Mouse (Mus musculus): Measurements from ENCODE around the gene Prr5. TPM values are rescaled to one million over a fixed set of nuclear protein-coding genes. Genes with fewer than 3 reads are reported as not detected.
A peak's percentile ranks its signal among the peaks of the same experiment; 100 is the strongest.

Gene Prr5
- total and polyA plus RNA-seq, 2 experiments from 2014 or later = 34.2 to 36.6 TPM

GRCm38 (mm10) chr15:84670657-84671055, 1.2 kb downstream of the Prr5 start:
- no peak for DNase-seq (ENCODE audit: low spot score)
- Histone ChIP-seq H3K9ac (replicated peaks; ENCODE audit: low read length) (no peak overlapping the region; the same call in 1 of the 2 replicates), H3K27ac (peak overlapping the region; percentile 46; the same call in 1 of the 2 replicates), H3K4me3 (ENCODE audit: low read length) (no peak overlapping the region), H3K27me3 (ENCODE audit: insufficient read depth, low read length) (no peaks in the 10 kb centered on the region), H3K36me3 (ENCODE audit: insufficient read depth, low read length) (no peaks in the 10 kb centered on the region), H3K4me2 (ENCODE audit: low read depth, low read length) (no peak overlapping the region), H3K9me3 (ENCODE audit: low read length) (no peaks in the 10 kb centered on the region), H3K4me1 (ENCODE audit: insufficient read depth, low read length) (peaks cover 12% of the 10 kb centered on the region)
- no peak for TF ChIP-seq CTCF (IDR thresholded peaks at IDR 0.05; ENCODE audit: low read depth)
- WGBS = 87% methylated on average over 4 of the region's 4 CpGs
- ATAC-seq = no peak

- DNase-seq (ENCODE audit: low spot score) (peak; percentile 74), ATAC-seq (peak; percentile 38; the same call in 1 of the 2 replicates)
- H3K4me2 ChIP-seq (ENCODE audit: low read depth, low read length) = no peak overlapping the region
- TF ChIP-seq CTCF (IDR thresholded peaks at IDR 0.05; ENCODE audit: low read depth) = peak; percentile 57
- no peaks in the 10 kb centered on the region for H3K9me3 ChIP-seq (ENCODE audit: low read length)
- H3K27me3 ChIP-seq (ENCODE audit: insufficient read depth, low read length) = no peaks in the 10 kb centered on the region
- H3K4me3 ChIP-seq (ENCODE audit: low read length) = no peak overlapping the region
- no peaks in the 10 kb centered on the region for H3K36me3 ChIP-seq (ENCODE audit: insufficient read depth, low read length)
- peaks cover 4% of the 10 kb centered on the region for H3K4me1 ChIP-seq (ENCODE audit: insufficient read depth, low read length)
- H3K27ac ChIP-seq = no peak overlapping the region
- H3K9ac ChIP-seq (replicated peaks; ENCODE audit: low read length) = no peak overlapping the region
- 39% methylated on average over 9 of the region's 9 CpGs for WGBS
Measured at GRCm38 (mm10) chr15:84671401-84672307, 2.2 kb downstream of the Prr5 start.

DNA sequence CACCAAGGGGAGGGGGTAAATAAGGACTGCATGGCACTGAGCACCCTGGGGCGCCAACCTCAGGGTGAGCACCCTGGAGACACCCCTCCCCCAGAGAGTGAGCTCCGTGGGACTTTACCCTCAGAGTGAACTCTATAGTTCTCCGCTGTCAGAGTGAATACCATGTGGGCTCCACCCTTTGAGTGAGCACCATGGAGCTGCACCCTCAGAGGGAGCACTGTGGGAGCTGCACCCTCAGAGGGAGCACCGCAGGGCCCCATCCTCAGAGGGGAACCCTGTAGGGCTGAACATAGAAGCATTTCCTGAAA, 2.8 kb downstream of the Prr5 start:
- DNase-seq (ENCODE audit: low spot score) (no peak), ATAC-seq (no peak)
- WGBS = 74% methylated on average over 4 of the region's 4 CpGs
- Histone ChIP-seq H3K4me3 (ENCODE audit: low read length) (no peak overlapping the region), H3K27ac (no peak overlapping the region), H3K36me3 (ENCODE audit: insufficient read depth, low read length) (no peaks in the 10 kb centered on the region), H3K9ac (replicated peaks; ENCODE audit: low read length) (no peak overlapping the region), H3K4me1 (ENCODE audit: insufficient read depth, low read length) (peaks cover 4% of the 10 kb centered on the region), H3K9me3 (ENCODE audit: low read length) (no peaks in the 10 kb centered on the region), H3K27me3 (ENCODE audit: insufficient read depth, low read length) (no peaks in the 10 kb centered on the region), H3K4me2 (ENCODE audit: low read depth, low read length) (no peak overlapping the region)
- no peak for TF ChIP-seq CTCF (IDR thresholded peaks at IDR 0.05; ENCODE audit: low read depth)

DNA sequence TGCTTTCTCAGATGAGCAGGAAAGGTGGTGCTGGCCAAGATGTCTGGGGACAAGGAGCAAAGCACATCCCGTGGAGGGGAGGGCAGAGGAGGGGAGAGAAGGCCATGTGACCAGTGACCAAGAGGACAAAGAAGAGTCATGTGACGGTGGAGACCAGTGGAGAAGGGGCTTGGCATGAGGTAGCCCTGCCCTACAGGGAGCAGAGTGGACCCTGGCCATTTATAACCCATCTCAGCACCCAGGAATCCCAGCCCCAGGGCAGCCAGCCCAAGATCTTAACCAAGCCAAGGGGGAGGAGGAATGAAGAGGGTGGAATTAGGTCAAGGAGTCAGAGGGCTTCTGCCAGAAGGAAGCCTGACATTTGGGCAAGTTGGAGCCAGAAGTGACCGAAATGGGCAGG, 3.2 kb downstream of the Prr5 start:
- no peaks in the 10 kb centered on the region for H3K27me3 ChIP-seq (ENCODE audit: insufficient read depth, low read length)
- ATAC-seq (no peak), DNase-seq (ENCODE audit: low spot score) (no peak)
- no peak overlapping the region for H3K4me3 ChIP-seq (ENCODE audit: low read length)
- no peak for TF ChIP-seq CTCF (IDR thresholded peaks at IDR 0.05; ENCODE audit: low read depth)
- no peaks in the 10 kb centered on the region for H3K9me3 ChIP-seq (ENCODE audit: low read length)
- H3K36me3 ChIP-seq (ENCODE audit: insufficient read depth, low read length) = no peaks in the 10 kb centered on the region
- WGBS = 61% methylated on average over 3 of the region's 3 CpGs
- peaks cover 4% of the 10 kb centered on the region for H3K4me1 ChIP-seq (ENCODE audit: insufficient read depth, low read length)
- no peak overlapping the region for H3K9ac ChIP-seq (replicated peaks; ENCODE audit: low read length)
- no peak overlapping the region for H3K27ac ChIP-seq
- H3K4me2 ChIP-seq (ENCODE audit: low read depth, low read length) = no peak overlapping the region

DNA sequence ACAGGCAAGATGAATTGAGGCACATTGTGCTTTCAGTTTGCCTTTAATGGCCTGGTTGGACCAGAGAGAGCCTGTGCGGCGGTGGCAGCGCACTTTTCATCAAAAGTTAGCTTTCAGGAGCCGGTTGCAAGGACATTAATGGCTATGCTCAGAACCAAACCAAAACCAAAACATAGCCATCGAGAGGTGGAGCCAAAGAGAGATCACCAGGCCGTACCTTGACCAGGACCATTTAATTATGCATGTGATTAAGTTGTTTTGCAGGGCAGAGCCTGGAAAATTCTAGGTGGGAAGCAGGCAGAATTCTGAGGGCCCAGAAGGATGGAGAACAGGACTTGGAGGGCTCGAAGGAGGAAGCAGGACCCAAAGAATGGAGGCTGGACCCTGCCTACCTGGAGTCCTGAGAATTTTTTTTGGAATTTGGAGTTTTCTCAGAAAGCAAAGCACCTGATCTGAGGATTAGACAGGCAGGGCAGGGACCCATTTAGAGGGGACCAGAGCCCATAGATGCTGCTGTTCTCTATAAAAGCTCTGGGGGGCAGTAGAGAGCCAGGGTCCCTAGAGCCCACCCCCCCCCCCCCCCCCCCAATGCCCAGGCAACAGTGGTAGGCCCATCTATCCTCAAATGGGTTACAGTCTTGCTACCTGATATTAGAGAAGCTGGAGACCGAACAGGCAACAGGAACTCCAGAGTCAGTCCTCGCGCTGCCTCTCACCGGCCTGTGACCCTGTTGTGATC, 5.1 kb downstream of the Prr5 start:
- no peak for DNase-seq (ENCODE audit: low spot score)
- 80% methylated on average over 11 of the region's 11 CpGs for WGBS
- TF ChIP-seq CTCF (IDR thresholded peaks at IDR 0.05; ENCODE audit: low read depth) = peak; percentile 20; the same call in 1 of the 2 replicates
- Histone ChIP-seq H3K36me3 (ENCODE audit: insufficient read depth, low read length) (no peaks in the 10 kb centered on the region), H3K9ac (replicated peaks; ENCODE audit: low read length) (no peak overlapping the region), H3K27ac (no peak overlapping the region), H3K4me2 (ENCODE audit: low read depth, low read length) (no peak overlapping the region), H3K4me3 (ENCODE audit: low read length) (no peak overlapping the region), H3K4me1 (ENCODE audit: insufficient read depth, low read length) (peaks cover under 1% of the 10 kb centered on the region), H3K9me3 (ENCODE audit: low read length) (no peaks in the 10 kb centered on the region), H3K27me3 (ENCODE audit: insufficient read depth, low read length) (no peaks in the 10 kb centered on the region)
- no peak for ATAC-seq

- peaks cover 2% of the 10 kb centered on the region for H3K4me1 ChIP-seq (ENCODE audit: insufficient read depth, low read length)
- 78% methylated on average over 8 of the region's 8 CpGs for WGBS
- DNase-seq (ENCODE audit: low spot score) (no peak), ATAC-seq (no peak)
- H3K4me3 ChIP-seq (ENCODE audit: low read length) = no peak overlapping the region
- 0 out of 2 replicates have a peak, but pooled peaks cover 1% of the 10 kb centered on the region for H3K27me3 ChIP-seq (ENCODE audit: insufficient read depth, low read length)
- no peaks in the 10 kb centered on the region for H3K36me3 ChIP-seq (ENCODE audit: insufficient read depth, low read length)
- no peak overlapping the region for H3K27ac ChIP-seq
- H3K9me3 ChIP-seq (ENCODE audit: low read length) = no peaks in the 10 kb centered on the region
- H3K9ac ChIP-seq (replicated peaks; ENCODE audit: low read length) = no peak overlapping the region
- H3K4me2 ChIP-seq (ENCODE audit: low read depth, low read length) = no peak overlapping the region
- no peak for TF ChIP-seq CTCF (IDR thresholded peaks at IDR 0.05; ENCODE audit: low read depth)
Measured at GRCm38 (mm10) chr15:84675317-84675716, 5.9 kb downstream of the Prr5 start.

Measured in hindbrain, postnatal 0 days (tissue).